Mouse (Mus musculus): ENCODE data around the gene Txndc5.

Gene Txndc5

DNA sequence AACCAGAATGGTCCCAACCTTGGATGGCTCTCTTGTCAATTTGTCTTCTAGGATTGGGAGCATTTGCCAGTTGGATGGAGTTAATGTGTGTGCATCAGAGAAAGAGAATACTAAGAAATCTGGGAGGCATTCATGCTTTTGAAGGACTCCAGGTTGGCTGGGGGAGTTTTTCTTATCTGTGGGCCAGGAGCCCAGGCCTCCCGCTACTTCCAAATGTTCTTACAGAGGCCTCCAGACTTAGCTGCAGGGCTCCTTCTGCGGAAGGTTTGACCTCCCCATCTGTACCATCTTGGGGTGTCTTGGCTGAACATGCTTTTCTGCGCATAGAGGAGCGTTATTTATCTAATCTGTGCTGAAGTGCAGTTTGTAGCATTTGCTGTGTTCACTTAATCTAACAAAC, 56.0 kb downstream of the Txndc5 start:
- in situ Hi-C loops (cut with MboI, MseI) = no loop called here

DNA sequence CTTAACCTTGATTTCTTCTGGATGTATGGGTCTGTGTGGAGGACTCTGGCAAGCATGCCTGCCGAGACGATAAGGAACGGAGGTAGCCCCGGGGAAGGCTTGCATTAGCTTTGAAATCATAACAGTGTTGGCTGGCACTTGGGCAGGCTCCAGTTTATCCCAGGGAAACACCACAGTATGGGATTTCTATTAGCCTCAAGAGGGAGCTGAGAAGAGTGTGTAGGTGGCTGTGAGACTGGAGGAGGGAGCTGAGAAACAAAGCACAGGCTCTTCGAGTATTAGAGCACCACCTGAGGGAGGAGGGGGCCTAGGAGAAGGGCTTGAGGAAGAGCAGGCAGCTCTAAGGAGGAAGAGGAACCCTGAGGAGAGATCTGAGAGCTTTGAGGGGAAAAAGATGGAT, 57.7 kb downstream of the Txndc5 start:
- in situ Hi-C loops (cut with MboI, MseI) = no loop called here

DNA sequence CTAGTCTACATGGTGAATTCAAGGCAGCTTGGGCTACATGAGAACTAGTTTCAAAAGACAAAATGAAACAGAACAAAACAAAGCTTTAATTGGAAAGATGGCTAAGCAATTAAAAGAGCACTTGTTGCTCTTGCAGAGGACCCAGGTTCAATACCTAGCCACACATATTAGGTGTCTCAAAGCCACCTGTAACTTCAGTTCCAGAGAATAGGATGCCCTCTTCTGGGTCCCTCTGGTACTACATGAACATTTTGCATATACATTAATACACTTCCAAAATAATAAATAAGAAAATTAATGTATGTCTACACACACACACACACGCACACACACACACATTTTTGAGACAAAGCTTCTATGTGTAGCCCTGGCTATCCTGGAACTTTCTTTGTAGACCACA, 65.2 kb downstream of the Txndc5 start:
- in situ Hi-C loops (cut with MboI, MseI) = no loop called here

DNA sequence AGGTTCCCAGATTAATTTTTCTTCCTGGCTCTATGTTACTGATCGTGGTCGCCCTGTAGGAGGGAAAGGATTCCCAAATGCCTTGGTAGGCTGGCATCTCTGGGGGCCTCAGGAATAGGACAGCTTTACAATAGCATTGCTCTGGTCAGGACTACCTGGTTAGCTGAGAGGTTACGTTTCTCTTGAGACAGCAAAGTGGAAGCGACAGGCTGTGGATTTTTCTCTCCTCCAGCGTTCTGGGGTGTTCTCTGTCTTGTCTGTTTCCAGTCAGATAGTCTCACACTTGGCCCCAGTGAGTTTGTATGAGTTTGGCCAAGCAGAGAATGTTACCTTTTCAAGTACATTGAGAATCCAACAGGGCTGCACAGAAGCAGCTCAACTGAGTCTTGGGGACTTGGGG, 77.2 kb downstream of the Txndc5 start:
- in situ Hi-C loops (cut with MboI, MseI) = no loop called here

Measured in T-helper 17 cell (primary cell).